Mouse (Mus musculus) erythroblast, adult 5-6 weeks (primary cell): ENCODE measurements around the gene Mrrf. TPM values are rescaled to one million over a fixed set of nuclear protein-coding genes. Genes with fewer than 3 reads are reported as not detected.

Experiments
- ATAC-seq: replicated peaks from 2 replicates; pipeline ENCODE4 v1.8.0; 2016; ENCODE audit warnings: moderate number of reproducible peaks, mild to moderate bottlenecking, moderate TSS enrichment, inconsistent platforms; ENCODE audit not compliant: poor library complexity, low FRiP score, severe bottlenecking
- total RNA-seq, 2 experiments: library from RNA; stranded (forward) in 1 of 2; stranded (reverse) in 1 of 2; fragments of 150-400 nt in 1 of 2; fragments of 200-764, 138-1000 nt in 1 of 2; gene quantifications; 2 replicates each; pipeline versions ENCODE4 v1.2.3 to v1.2.4; 2015 to 2017; ENCODE audit warnings: low replicate concordance in 2 of 2

Mrrf gene
- total RNA-seq, 2 experiments from 2014 or later: 3.3 to 6.9 TPM

DNA sequence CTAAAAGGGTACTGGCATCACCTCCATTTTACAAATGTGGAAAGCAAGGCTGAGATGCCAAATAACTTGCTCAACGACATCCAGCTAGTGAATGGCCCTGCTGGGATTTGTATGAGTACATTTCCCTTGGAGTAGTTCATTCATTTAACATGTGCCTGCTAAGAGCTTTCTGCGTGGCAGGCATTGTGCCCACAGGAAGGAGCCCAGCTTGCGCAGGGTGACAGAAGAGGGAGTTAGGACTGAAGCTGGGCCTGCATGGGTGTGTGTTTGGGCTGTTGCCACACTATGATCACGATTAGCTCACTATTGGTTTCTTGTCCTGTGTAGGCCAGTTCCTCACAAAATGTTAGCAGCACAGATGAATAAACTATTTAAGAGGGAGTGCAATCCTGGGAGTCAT is 84.7 kb downstream of the Mrrf start:
- ATAC-seq: no peak

DNA sequence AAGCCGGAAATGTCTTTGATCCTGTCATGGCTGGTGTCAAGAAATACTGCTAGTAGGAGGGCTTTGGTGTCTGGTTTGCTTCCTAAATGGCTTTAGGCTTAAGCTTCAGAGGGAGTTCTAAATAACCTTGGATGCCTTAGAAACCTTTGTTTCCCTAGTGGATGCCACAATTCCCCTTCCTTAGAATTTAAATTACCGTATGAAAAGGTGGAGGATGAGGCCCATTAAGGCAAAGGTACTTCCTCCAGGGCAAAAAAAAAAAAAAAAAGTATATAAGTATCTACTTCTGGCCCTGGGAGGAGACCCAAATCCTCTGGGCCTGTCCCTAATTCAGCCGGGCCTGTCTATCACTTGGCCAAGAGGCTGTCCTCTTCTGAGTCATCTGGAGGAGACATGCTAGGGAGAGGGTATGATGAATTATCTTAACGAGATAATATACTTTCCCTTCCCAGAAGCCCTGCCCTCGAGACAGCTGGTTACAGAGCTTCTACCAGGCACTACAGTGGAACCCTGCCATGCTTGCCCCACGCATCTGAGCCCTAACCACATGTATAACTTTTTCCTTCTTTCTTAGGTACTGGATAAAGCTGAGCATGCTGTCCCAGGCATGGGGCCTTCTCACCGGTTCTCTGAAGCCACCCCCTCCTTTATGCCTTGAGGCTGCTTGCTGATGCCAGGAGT is 86.1 kb downstream of the Mrrf start:
- no peak for ATAC-seq

- no peak for ATAC-seq
These were observed 87.2 kb downstream of the Mrrf start for GRCm38 (mm10) chr2:36223436-36223835.

GRCm38 (mm10) chr2:36224153-36224552 is 88.0 kb downstream of the Mrrf start:
- ATAC-seq: no peak

- no peak for ATAC-seq
These were observed 88.4 kb downstream of the Mrrf start for GRCm38 (mm10) chr2:36224599-36224998.

- ATAC-seq: no peak
These were observed 94.2 kb downstream of the Mrrf start, which contains the start of gene Ptgs1 for GRCm38 (mm10) chr2:36230366-36230765. Gene Ptgs1 (plus strand): TSS chr2:36230426.

- ATAC-seq: no peak
These were observed 94.8 kb downstream of the Mrrf start for GRCm38 (mm10) chr2:36230967-36231366.

DNA sequence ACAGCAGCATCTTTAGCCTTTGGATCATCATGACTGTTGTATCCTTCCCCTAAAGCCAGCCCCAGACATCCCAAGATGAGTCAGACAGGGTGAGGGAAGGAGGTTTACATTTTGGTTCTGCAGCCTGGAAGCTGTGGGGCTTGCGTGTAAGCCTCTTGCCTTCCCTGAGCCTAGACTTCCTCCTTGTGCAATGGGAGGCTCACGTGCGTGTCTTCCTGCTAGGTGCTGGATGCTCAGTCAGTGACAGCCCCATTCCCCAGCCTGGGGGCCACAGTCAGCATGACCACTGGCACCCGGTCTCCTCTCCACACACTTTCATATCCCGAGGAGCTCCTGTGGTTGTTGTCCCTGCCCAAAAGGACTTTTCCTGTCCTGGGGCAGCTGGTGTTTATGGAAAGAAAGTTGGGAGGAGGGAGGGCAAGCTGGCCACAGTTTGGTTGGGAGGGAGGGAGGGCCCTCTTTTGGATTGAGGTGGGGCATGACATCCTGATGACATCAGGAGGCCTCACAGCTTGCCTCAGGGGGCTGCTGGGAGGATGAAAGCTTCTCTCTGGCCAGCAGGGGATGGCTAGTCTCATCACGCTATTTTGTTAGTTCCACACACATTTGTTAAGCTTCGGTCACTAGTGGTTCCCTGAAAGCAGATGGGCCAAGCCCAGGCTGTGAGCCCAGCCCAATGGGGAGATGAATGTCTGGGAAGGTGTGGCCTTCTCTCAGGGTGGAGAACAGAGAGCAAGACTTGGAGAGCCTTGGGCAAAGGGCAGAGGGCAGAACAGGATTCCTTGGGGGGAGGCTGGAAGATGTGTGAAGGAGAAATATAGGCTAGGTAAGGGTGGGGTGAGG is 98.6 kb downstream of the Mrrf start:
- no peak for ATAC-seq

DNA sequence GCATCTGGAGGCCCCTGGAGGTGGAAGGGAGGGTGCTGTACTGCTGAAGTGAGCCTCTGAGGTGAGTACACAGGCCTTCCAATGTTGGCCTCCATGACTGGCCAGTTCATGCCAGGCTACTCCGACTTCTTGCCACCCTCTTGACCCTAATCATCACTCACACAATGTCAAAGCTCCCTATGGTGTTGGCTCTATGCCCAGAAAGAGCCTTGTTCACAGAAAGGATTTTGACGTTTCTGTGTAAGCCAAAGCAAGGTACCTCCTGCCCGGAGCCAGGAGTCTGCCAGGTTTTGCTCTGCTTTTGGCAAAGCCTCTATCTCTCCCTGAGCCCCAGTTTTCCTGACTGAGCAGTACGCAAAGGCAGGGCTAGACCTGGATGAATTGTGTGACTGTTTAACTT is 99.7 kb downstream of the Mrrf start:
- ATAC-seq: no peak

GRCm38 (mm10) chr2:36236889-36237288 is 100.7 kb downstream of the Mrrf start:
- ATAC-seq: no peak

GRCm38 (mm10) chr2:36237557-36237956 is 101.4 kb downstream of the Mrrf start:
- no peak for ATAC-seq

- ATAC-seq: no peak
These were observed 102.3 kb downstream of the Mrrf start for GRCm38 (mm10) chr2:36238467-36238866.

- ATAC-seq: no peak
These were observed 102.8 kb downstream of the Mrrf start for GRCm38 (mm10) chr2:36238951-36239350.

Other genes with a start within 250 kb of the Mrrf start
- gene Ttll11, start 156.5 kb upstream of the Mrrf start, total RNA-seq (2015; ENCODE audit: low replicate concordance): not detected in 2 replicates
- not detected in 2 replicates for gene Ttll11, start 156.5 kb upstream of the Mrrf start, total RNA-seq (2017; ENCODE audit: low replicate concordance)
- 16.9 and 28.4 TPM in 2 replicates for gene Ndufa8, start 87.0 kb upstream of the Mrrf start, total RNA-seq (2015; ENCODE audit: low replicate concordance)
- gene Ndufa8, start 87.0 kb upstream of the Mrrf start, total RNA-seq (2017; ENCODE audit: low replicate concordance): 6.5 and 9.3 TPM in 2 replicates
- not detected in 2 replicates for gene Morn5, start 86.9 kb upstream of the Mrrf start, total RNA-seq (2015; ENCODE audit: low replicate concordance)
- gene Morn5, start 86.9 kb upstream of the Mrrf start, total RNA-seq (2017; ENCODE audit: low replicate concordance): not detected in 2 replicates
- not detected in 2 replicates for gene Lhx6, start 31.0 kb upstream of the Mrrf start, total RNA-seq (2015; ENCODE audit: low replicate concordance)
- not detected in 2 replicates for gene Lhx6, start 31.0 kb upstream of the Mrrf start, total RNA-seq (2017; ENCODE audit: low replicate concordance)
- gene Rbm18, start 384 bp downstream of the Mrrf start, total RNA-seq (2015; ENCODE audit: low replicate concordance): 13.1 and 18.2 TPM in 2 replicates
- 19.0 and 20.5 TPM in 2 replicates for gene Rbm18, start 384 bp downstream of the Mrrf start, total RNA-seq (2017; ENCODE audit: low replicate concordance)
- 15.0 and 19.6 TPM in 2 replicates for gene Ptgs1, start 94.0 kb downstream of the Mrrf start, total RNA-seq (2015; ENCODE audit: low replicate concordance)
- 12.1 and 13.6 TPM in 2 replicates for gene Ptgs1, start 94.0 kb downstream of the Mrrf start, total RNA-seq (2017; ENCODE audit: low replicate concordance)
- not detected in 2 replicates for gene Olfr338, start 237.1 kb downstream of the Mrrf start, total RNA-seq (2015; ENCODE audit: low replicate concordance)
- gene Olfr338, start 237.1 kb downstream of the Mrrf start, total RNA-seq (2017; ENCODE audit: low replicate concordance): not detected in 2 replicates